Comparison of ENCODE assay signal across 13 mouse cellular contexts in genomic region chr10:79708668-79709067, GRCm38 (mm10). TPM values are rescaled to one million over a fixed set of nuclear protein-coding genes. Genes with fewer than 3 reads are reported as not detected.
DNase-seq lines count a peak whose midpoint lies in the region; ATAC-seq and TF ChIP-seq lines count a peak whose summit lies in the region.
"Had no signal": no experiment of that assay in that cellular context is flagged by ENCODE, and none has a peak within 500 bp of the region (broad histone marks: within the 10 kb centered on the region; RNA-seq: fewer than 3 reads in every experiment).

No protein-coding gene starts in this region.

- no peak for ATAC-seq in limb, embryonic 13.5 days (ENCODE audit: low FRiP score, low read depth)
- ATAC-seq in G1E (ENCODE audit: extremely low read depth, insufficient number of reproducible peaks, low FRiP score, poor library complexity, severe bottlenecking), result no peak
- ATAC-seq in heart, postnatal 0 days (ENCODE audit: insufficient read depth, low read depth), result no peak

- H3K36me3 ChIP-seq in heart, adult 2 months (ENCODE audit: control insufficient read depth, insufficient read depth, low read length), result no peaks in the 10 kb centered on the region; the same call in 1 of the 2 replicates
- H3K36me3 ChIP-seq in limb, embryonic 13.5 days, result peaks cover 60% of the 10 kb centered on the region
- peaks cover 70% of the 10 kb centered on the region for H3K36me3 ChIP-seq in limb, embryonic 10.5 days
- peaks cover 85% of the 10 kb centered on the region for H3K36me3 ChIP-seq in G1E (replicated peaks)
- peaks cover 30% of the 10 kb centered on the region for H3K36me3 ChIP-seq in heart, postnatal 0 days (replicated peaks; ENCODE audit: control insufficient read depth, insufficient read depth, low read length)

- TF ChIP-seq CTCF in heart, adult 2 months (IDR thresholded peaks at IDR 0.05), result no peak
- TF ChIP-seq CTCF in G1E (IDR thresholded peaks at IDR 0.05; ENCODE audit: low read depth, low read length), result no peak
- TF ChIP-seq CTCF in heart, postnatal 0 days (IDR thresholded peaks at IDR 0.05; ENCODE audit: low read depth), result no peak

- WGBS in heart, adult 2 months, result 66% methylated on average over 21 of the region's 21 CpGs
- WGBS in limb, embryonic 13.5 days, result 93% methylated on average over 21 of the region's 21 CpGs
- WGBS in limb, embryonic 10.5 days, result 92% methylated on average over 21 of the region's 21 CpGs
- WGBS in heart, postnatal 0 days, result 65% methylated on average over 21 of the region's 21 CpGs

- H3K4me2 ChIP-seq in limb, embryonic 13.5 days (replicated peaks), result 0 out of 2 replicates have a peak overlapping the region, but pooled peaks have one; percentile 5
- H3K4me2 ChIP-seq in heart, postnatal 0 days (ENCODE audit: low read depth, low read length), result 0 out of 2 replicates have a peak overlapping the region, but pooled peaks have one; percentile 12
- H3K4me2 ChIP-seq: embryonic facial prominence, embryonic 15.5 days; midbrain, embryonic 12.5 days; stomach, embryonic 15.5 days had no signal

- no peaks in the 10 kb centered on the region for H3K9me3 ChIP-seq in limb, embryonic 13.5 days
- no peaks in the 10 kb centered on the region for H3K9me3 ChIP-seq in limb, embryonic 10.5 days (replicated peaks)
- no peaks in the 10 kb centered on the region for H3K9me3 ChIP-seq in G1E (replicated peaks)
- no peaks in the 10 kb centered on the region for H3K9me3 ChIP-seq in heart, postnatal 0 days (replicated peaks; ENCODE audit: control insufficient read depth, low read length)
- H3K9me3 ChIP-seq: embryonic facial prominence, embryonic 15.5 days; midbrain, embryonic 12.5 days; stomach, embryonic 15.5 days had no signal

- H3K9ac ChIP-seq in heart, adult 2 months (ENCODE audit: low read depth, low read length), result 0 out of 2 replicates have a peak overlapping the region, but pooled peaks have one; percentile 8
- no peak overlapping the region for H3K9ac ChIP-seq in limb, embryonic 13.5 days
- no peak overlapping the region for H3K9ac ChIP-seq in heart, postnatal 0 days (replicated peaks; ENCODE audit: low read depth, low read length)
- H3K9ac ChIP-seq: embryonic facial prominence, embryonic 15.5 days; midbrain, embryonic 12.5 days; stomach, embryonic 15.5 days had no signal

- no peak for DNase-seq in heart, adult 2 months
- DNase-seq in heart, postnatal 14 days, result no peak
- DNase-seq in limb, embryonic 10.5 days (ENCODE audit: low spot score), result no peak
- no peak for DNase-seq in G1E (ENCODE audit: low spot score)
- no peak for DNase-seq in heart, postnatal 0 days (ENCODE audit: low spot score)
- no peak for DNase-seq in testis, postnatal 14 days (ENCODE audit: low spot score)
- no peak for DNase-seq in frontal cortex, postnatal 36 days (ENCODE audit: low spot score in 2 of 2)
- DNase-seq: cerebellum, adult 9-11 months; kidney, adult 11 months had no signal

- no peak for TF ChIP-seq POLR2A in heart, adult 2 months (IDR thresholded peaks at IDR 0.05; ENCODE audit: insufficient read depth, low read depth, low read length)

- H3K4me3 ChIP-seq in heart, adult 2 months, result no peak overlapping the region
- H3K4me3 ChIP-seq in limb, embryonic 13.5 days, result no peak overlapping the region
- no peak overlapping the region for H3K4me3 ChIP-seq in limb, embryonic 10.5 days
- peak overlapping the region; percentile 66 for H3K4me3 ChIP-seq in G1E (ENCODE audit: low read depth, low read length)
- H3K4me3 ChIP-seq in heart, postnatal 0 days (ENCODE audit: low read depth, low read length), result no peak overlapping the region
- H3K4me3 ChIP-seq: embryonic facial prominence, embryonic 15.5 days; midbrain, embryonic 12.5 days; stomach, embryonic 15.5 days had no signal

- TF ChIP-seq EP300 in heart, adult 2 months (IDR thresholded peaks at IDR 0.05; ENCODE audit: insufficient read depth, low read depth, low read length), result no peak
- no peak for TF ChIP-seq EP300 in heart, postnatal 0 days (IDR thresholded peaks at IDR 0.05; ENCODE audit: low read depth)

- no peak overlapping the region for H3K27ac ChIP-seq in heart, adult 2 months
- peak overlapping the region; percentile 34; the same call in 1 of the 2 replicates for H3K27ac ChIP-seq in limb, embryonic 13.5 days
- H3K27ac ChIP-seq in limb, embryonic 10.5 days, result no peak overlapping the region
- peak overlapping the region; percentile 4; the same call in 1 of the 2 replicates for H3K27ac ChIP-seq in heart, postnatal 0 days (ENCODE audit: low read depth)
- H3K27ac ChIP-seq: embryonic facial prominence, embryonic 15.5 days; midbrain, embryonic 12.5 days; stomach, embryonic 15.5 days had no signal

- intact Hi-C loops in heart, adult 2 months (cut with DNase I), result loop anchor here (5.0 kb wide), 1 partner anchor 74 kb away; no protein-coding TSS in a partner anchor
- intact Hi-C loops in heart, postnatal 14 days (cut with DNase I), result loop anchor here (5.0 kb wide), 1 partner anchor 69 kb away; the partner anchor contains the start of gene Fstl3

- H3K27me3 ChIP-seq in heart, adult 2 months (ENCODE audit: control insufficient read depth, insufficient read depth, low read length), result no peaks in the 10 kb centered on the region
- peaks cover 11% of the 10 kb centered on the region for H3K27me3 ChIP-seq in limb, embryonic 13.5 days
- H3K27me3 ChIP-seq in limb, embryonic 10.5 days (ENCODE audit: low read depth, poor library complexity, severe bottlenecking), result peaks cover 6% of the 10 kb centered on the region
- H3K27me3 ChIP-seq in G1E (ENCODE audit: insufficient read depth, low read length), result no peaks in the 10 kb centered on the region
- H3K27me3 ChIP-seq in heart, postnatal 0 days (ENCODE audit: control insufficient read depth, insufficient read depth, low read length), result no peaks in the 10 kb centered on the region
- H3K27me3 ChIP-seq: embryonic facial prominence, embryonic 15.5 days; midbrain, embryonic 12.5 days; stomach, embryonic 15.5 days had no signal

- H3K79me2 ChIP-seq in heart, adult 2 months (replicated peaks; ENCODE audit: control insufficient read depth, insufficient read depth, low read length), result peaks cover 8% of the 10 kb centered on the region; the same call in 1 of the 2 replicates

- peaks cover 22% of the 10 kb centered on the region for H3K4me1 ChIP-seq in heart, adult 2 months (ENCODE audit: control insufficient read depth, insufficient read depth, low read length)
- H3K4me1 ChIP-seq in limb, embryonic 13.5 days, result peaks cover 31% of the 10 kb centered on the region
- peaks cover 32% of the 10 kb centered on the region for H3K4me1 ChIP-seq in limb, embryonic 10.5 days
- H3K4me1 ChIP-seq in G1E (ENCODE audit: insufficient read depth, low read depth, low read length), result peaks cover 89% of the 10 kb centered on the region
- H3K4me1 ChIP-seq in heart, postnatal 0 days (ENCODE audit: control insufficient read depth, insufficient read depth), result peaks cover 34% of the 10 kb centered on the region

RNA-seq across cellular contexts. Expression of gene Bsg, which starts 4.4 kb away (rescaled TPM):
- 1,000 to 10,000 TPM; 1,364 to 1,491 TPM for total RNA-seq in heart, adult 2 months (2021)
- 1,570 and 1,684 TPM in 2 replicates for polyA plus RNA-seq in heart, adult 2 months (2012; rRNA removed)
- 1,000 to 10,000 TPM; 1,285 to 1,330 TPM for total RNA-seq in heart, postnatal 14 days (2021)
- polyA plus RNA-seq in limb, embryonic 13.5 days (2015; fragmentation: Nextera tagmentation; extraction: Ambion mirVana), result 761 and 775 TPM in 2 replicates
- polyA plus RNA-seq in limb, embryonic 10.5 days (2016; fragmentation: Nextera tagmentation; extraction: Ambion mirVana), result 642 and 664 TPM in 2 replicates
- total RNA-seq in G1E (2014; fragmentation: Nextera tagmentation) (742 and 832 TPM in 2 replicates), G1E (2017) (308 and 330 TPM in 2 replicates)
- 872 and 1,137 TPM in 2 replicates for polyA plus RNA-seq in G1E (2012)
- total RNA-seq in heart, postnatal 0 days (2014; rRNA removed; ENCODE audit: low replicate concordance), result 1,449 and 1,606 TPM in 2 replicates
- polyA plus RNA-seq in heart, postnatal 0 days (2015; fragmentation: Nextera tagmentation; extraction: Ambion mirVana), result 1,256 and 1,260 TPM in 2 replicates

RNA-seq across cellular contexts. Expression of gene Hcn2, which starts 7.8 kb away (rescaled TPM):
- total RNA-seq in heart, adult 2 months (2021), result 10 to 100 TPM; 17.0 to 17.5 TPM
- 23.8 and 33.5 TPM in 2 replicates for polyA plus RNA-seq in heart, adult 2 months (2012; rRNA removed)
- 10 to 100 TPM; 35.7 to 38.7 TPM for total RNA-seq in heart, postnatal 14 days (2021)
- polyA plus RNA-seq in limb, embryonic 13.5 days (2015; fragmentation: Nextera tagmentation; extraction: Ambion mirVana), result not detected in 2 replicates
- polyA plus RNA-seq in limb, embryonic 10.5 days (2016; fragmentation: Nextera tagmentation; extraction: Ambion mirVana), result 0.04 TPM in 1 of 2 replicates, not detected in the other
- 0.29 TPM in 1 of 2 replicates, not detected in the other for total RNA-seq in G1E (2014; fragmentation: Nextera tagmentation)
- 0.11 and 0.17 TPM in 2 replicates for total RNA-seq in G1E (2017)
- 0.27 and 0.47 TPM in 2 replicates for polyA plus RNA-seq in G1E (2012)
- 3.5 and 5.5 TPM in 2 replicates for total RNA-seq in heart, postnatal 0 days (2014; rRNA removed; ENCODE audit: low replicate concordance)
- polyA plus RNA-seq in heart, postnatal 0 days (2015; fragmentation: Nextera tagmentation; extraction: Ambion mirVana), result 0.40 and 0.45 TPM in 2 replicates

RNA-seq across cellular contexts. Expression of gene Gzmm, which starts 19.8 kb away (rescaled TPM):
- 1 to 10 TPM; 6.4 to 6.5 TPM for total RNA-seq in heart, adult 2 months (2021)
- 7.4 and 9.2 TPM in 2 replicates for polyA plus RNA-seq in heart, adult 2 months (2012; rRNA removed)
- 1 to 10 TPM; 4.5 to 5.4 TPM for total RNA-seq in heart, postnatal 14 days (2021)
- polyA plus RNA-seq in limb, embryonic 13.5 days (2015; fragmentation: Nextera tagmentation; extraction: Ambion mirVana), result 0.83 and 0.92 TPM in 2 replicates
- polyA plus RNA-seq in limb, embryonic 10.5 days (2016; fragmentation: Nextera tagmentation; extraction: Ambion mirVana), result 0.76 and 0.94 TPM in 2 replicates
- total RNA-seq in G1E (2014; fragmentation: Nextera tagmentation) (not detected in 2 replicates), G1E (2017) (0.33 and 0.46 TPM in 2 replicates)
- 0.19 and 0.28 TPM in 2 replicates for polyA plus RNA-seq in G1E (2012)
- total RNA-seq in heart, postnatal 0 days (2014; rRNA removed; ENCODE audit: low replicate concordance), result 2.4 and 2.5 TPM in 2 replicates
- polyA plus RNA-seq in heart, postnatal 0 days (2015; fragmentation: Nextera tagmentation; extraction: Ambion mirVana), result 2.1 and 2.8 TPM in 2 replicates

RNA-seq across cellular contexts. Expression of gene Cdc34, which starts 26.7 kb away (rescaled TPM):
- total RNA-seq in heart, adult 2 months (2021), result 100 to 1,000 TPM; 196 to 216 TPM
- 352 and 397 TPM in 2 replicates for polyA plus RNA-seq in heart, adult 2 months (2012; rRNA removed)
- total RNA-seq in heart, postnatal 14 days (2021), result 100 to 1,000 TPM; 158 to 159 TPM
- polyA plus RNA-seq in limb, embryonic 13.5 days (2015; fragmentation: Nextera tagmentation; extraction: Ambion mirVana), result 116 and 123 TPM in 2 replicates
- 209 and 259 TPM in 2 replicates for polyA plus RNA-seq in limb, embryonic 10.5 days (2016; fragmentation: Nextera tagmentation; extraction: Ambion mirVana)
- total RNA-seq in G1E (2014; fragmentation: Nextera tagmentation), result 81.7 and 86.7 TPM in 2 replicates
- 132 and 136 TPM in 2 replicates for total RNA-seq in G1E (2017)
- 492 and 603 TPM in 2 replicates for polyA plus RNA-seq in G1E (2012)
- 162 and 183 TPM in 2 replicates for total RNA-seq in heart, postnatal 0 days (2014; rRNA removed; ENCODE audit: low replicate concordance)
- polyA plus RNA-seq in heart, postnatal 0 days (2015; fragmentation: Nextera tagmentation; extraction: Ambion mirVana), result 115 and 120 TPM in 2 replicates

RNA-seq across cellular contexts. Expression of gene Polrmt, which starts 37.7 kb away (rescaled TPM):
- total RNA-seq in heart, adult 2 months (2021), result 10 to 100 TPM; 42.2 to 44.7 TPM
- 47.0 and 52.3 TPM in 2 replicates for polyA plus RNA-seq in heart, adult 2 months (2012; rRNA removed)
- total RNA-seq in heart, postnatal 14 days (2021), result 10 to 100 TPM; 45.3 to 46.8 TPM
- 49.4 and 54.9 TPM in 2 replicates for polyA plus RNA-seq in limb, embryonic 13.5 days (2015; fragmentation: Nextera tagmentation; extraction: Ambion mirVana)
- polyA plus RNA-seq in limb, embryonic 10.5 days (2016; fragmentation: Nextera tagmentation; extraction: Ambion mirVana), result 58.6 and 61.2 TPM in 2 replicates
- total RNA-seq in G1E (2014; fragmentation: Nextera tagmentation) (44.5 and 50.5 TPM in 2 replicates), G1E (2017) (16.7 and 17.1 TPM in 2 replicates)
- 45.3 and 45.5 TPM in 2 replicates for polyA plus RNA-seq in G1E (2012)
- 36.9 and 56.2 TPM in 2 replicates for total RNA-seq in heart, postnatal 0 days (2014; rRNA removed; ENCODE audit: low replicate concordance)
- polyA plus RNA-seq in heart, postnatal 0 days (2015; fragmentation: Nextera tagmentation; extraction: Ambion mirVana), result 25.1 and 26.3 TPM in 2 replicates

Comparison
In these comparisons a context has a peak if more than half of its experiments do, and no peak if none do; other contexts are left out.
1. H3K27ac ChIP-seq: peak in limb, embryonic 13.5 days (single experiment) and heart, postnatal 0 days (single experiment); none in heart, adult 2 months (single experiment) and limb, embryonic 10.5 days (single experiment).
2. RNA of gene Hcn2, which starts 7.8 kb away (polyA plus RNA-seq): 23.8 to 33.5 TPM in heart, adult 2 months; 0.40 to 0.45 TPM in heart, postnatal 0 days, 0.27 to 0.47 TPM in G1E, 0.04 TPM in limb, embryonic 10.5 days and not detected in limb, embryonic 13.5 days; every median in the first group is over 10 times any median in the second.